Mouse (Mus musculus): ENCODE data around the gene Arl4a. TPM values are rescaled to one million over a fixed set of nuclear protein-coding genes. Genes with fewer than 3 reads are reported as not detected.

Arl4a gene
- 57.1 TPM for total RNA-seq (2023)

GRCm38 (mm10) chr12:40037876-40038463 is at the start of gene Arl4a:
Gene Arl4a (minus strand): TSS chr12:40038025.

Other genes with a start within 250 kb of the Arl4a start
- 0.37 TPM for gene Scin, start 96.2 kb upstream of the Arl4a start, total RNA-seq (2023)
- 0.46 TPM for gene Lsmem1, start 161.5 kb upstream of the Arl4a start, total RNA-seq (2023)
- gene Ifrd1, start 210.5 kb upstream of the Arl4a start, total RNA-seq (2023), result 244 TPM

Measured in CD8-positive naive resting alpha-beta T cell, adult 57 days (primary cell).